Mouse (Mus musculus): Measurements from ENCODE around the gene Wdr48. TPM values are rescaled to one million over a fixed set of nuclear protein-coding genes. Genes with fewer than 3 reads are reported as not detected.

Gene Wdr48
- polyA plus RNA-seq, 1 experiment, result 90.5 TPM

DNA sequence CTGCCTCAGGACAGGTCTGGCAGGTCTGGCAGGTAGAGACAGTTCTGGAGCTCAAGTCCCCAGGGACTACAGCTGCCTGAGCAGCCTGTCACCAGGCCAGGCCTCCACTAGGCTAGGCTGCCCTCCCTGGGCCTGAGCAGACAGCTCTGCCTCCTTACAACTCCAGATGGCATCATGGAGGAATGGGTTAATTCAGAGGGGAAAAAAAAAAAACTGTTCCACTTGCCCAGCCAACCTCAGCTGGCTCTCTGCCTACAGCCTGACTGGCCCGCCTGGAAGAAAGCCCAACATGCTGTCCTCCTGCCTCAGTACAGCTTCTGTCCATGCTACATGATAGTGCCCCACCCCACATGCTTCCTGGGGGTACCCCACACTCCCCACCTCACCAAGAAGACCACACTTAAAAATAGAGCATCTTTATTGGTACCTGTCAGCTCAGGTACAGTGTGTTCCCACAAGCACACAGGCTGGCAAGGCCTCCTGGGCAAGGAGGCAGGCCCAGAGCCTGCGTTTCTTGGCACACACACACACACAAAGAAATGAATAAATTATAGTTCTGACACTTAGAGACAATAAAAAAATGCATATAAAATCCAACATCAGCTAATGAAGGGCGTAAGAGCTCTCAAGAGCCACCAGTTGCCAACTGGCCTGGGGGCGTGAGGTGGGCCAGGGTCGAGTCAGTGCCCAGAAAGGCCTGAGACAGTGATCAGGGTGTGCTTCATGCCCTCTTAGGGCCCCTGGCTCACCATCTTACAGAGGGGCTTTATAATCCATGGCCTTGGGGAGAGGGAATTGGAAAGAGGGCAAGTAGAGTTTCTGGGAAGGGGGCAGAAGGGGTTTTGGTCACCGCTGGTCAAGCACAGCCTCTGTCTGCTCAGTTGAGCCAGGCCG, 76.3 kb downstream of the Wdr48 start:
- Histone ChIP-seq H3K27ac (ENCODE audit: control insufficient read depth, insufficient read depth, low read length) (no peak overlapping the region), H3K4me3 (ENCODE audit: control insufficient read depth, insufficient read depth, low read length) (no peak overlapping the region), H3K36me3 (ENCODE audit: control insufficient read depth, insufficient read depth, low read length) (peaks cover 41% of the 10 kb centered on the region), H3K27me3 (ENCODE audit: control insufficient read depth, insufficient read depth, low read length) (no peaks in the 10 kb centered on the region), H3K4me1 (replicated peaks; ENCODE audit: control insufficient read depth, insufficient read depth, low read length) (0 out of 2 replicates have a peak, but pooled peaks cover 6% of the 10 kb centered on the region)
- TF ChIP-seq CTCF (IDR thresholded peaks at IDR 0.05; ENCODE audit: borderline replicate concordance, control insufficient read depth, extremely low read depth, insufficient read depth, low read length, poor library complexity) (no peak), POLR2A (IDR thresholded peaks at IDR 0.05; ENCODE audit: control insufficient read depth, extremely low read depth, insufficient read depth, low read length, poor library complexity) (no peak)
- no peak for DNase-seq
- WGBS, result 95% methylated on average over 7 of the region's 7 CpGs

DNA sequence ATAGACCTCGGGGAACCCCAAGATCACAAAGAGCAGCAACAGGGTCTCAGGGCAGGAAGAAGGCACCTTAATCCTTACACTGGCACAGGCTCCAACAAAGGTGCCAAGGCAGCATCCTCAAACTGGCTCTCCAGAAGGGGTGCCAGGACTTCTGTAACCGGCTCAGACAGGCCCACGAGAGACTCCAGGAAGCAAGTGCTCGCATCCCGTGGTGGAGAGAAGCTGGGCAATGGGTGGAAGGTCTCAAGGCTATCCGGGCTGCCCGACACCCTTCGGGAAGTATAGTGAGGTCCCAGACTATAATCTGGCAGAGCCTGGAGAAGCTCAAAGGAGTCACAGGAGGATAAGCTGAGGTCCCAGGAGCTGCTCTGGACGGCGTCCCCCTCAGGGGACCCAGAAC, 77.5 kb downstream of the Wdr48 start:
- peaks cover 14% of the 10 kb centered on the region for H3K4me1 ChIP-seq (replicated peaks; ENCODE audit: control insufficient read depth, insufficient read depth, low read length)
- WGBS, result 97% methylated on average over 10 of the region's 10 CpGs
- H3K4me3 ChIP-seq (ENCODE audit: control insufficient read depth, insufficient read depth, low read length), result no peak overlapping the region
- H3K27ac ChIP-seq (ENCODE audit: control insufficient read depth, insufficient read depth, low read length), result no peak overlapping the region
- TF ChIP-seq POLR2A (IDR thresholded peaks at IDR 0.05; ENCODE audit: control insufficient read depth, extremely low read depth, insufficient read depth, low read length, poor library complexity) (no peak), CTCF (IDR thresholded peaks at IDR 0.05; ENCODE audit: borderline replicate concordance, control insufficient read depth, extremely low read depth, insufficient read depth, low read length, poor library complexity) (no peak)
- peaks cover 46% of the 10 kb centered on the region for H3K36me3 ChIP-seq (ENCODE audit: control insufficient read depth, insufficient read depth, low read length)
- H3K27me3 ChIP-seq (ENCODE audit: control insufficient read depth, insufficient read depth, low read length), result no peaks in the 10 kb centered on the region
- no peak for DNase-seq

DNA sequence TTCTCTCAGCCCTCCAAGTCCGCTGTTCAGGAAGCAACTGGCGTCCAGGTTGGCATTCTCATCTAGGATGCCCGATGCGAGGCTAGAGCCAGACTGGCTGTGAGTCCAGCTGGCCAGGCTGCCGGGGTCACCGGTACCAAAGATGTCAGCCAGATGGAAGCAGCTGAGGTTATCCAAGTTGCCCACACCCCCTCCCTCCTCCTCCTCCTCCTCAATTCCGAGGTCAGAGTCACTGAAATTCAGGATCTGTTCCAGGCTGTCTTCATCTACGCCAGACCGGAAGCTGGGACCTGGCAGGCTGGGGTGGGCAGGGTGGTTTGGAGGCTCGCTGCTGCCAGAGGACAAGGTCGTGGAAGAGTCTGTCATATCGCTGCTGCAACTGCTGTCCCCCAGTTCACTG, 77.9 kb downstream of the Wdr48 start:
- H3K27me3 ChIP-seq (ENCODE audit: control insufficient read depth, insufficient read depth, low read length), result no peaks in the 10 kb centered on the region
- TF ChIP-seq POLR2A (IDR thresholded peaks at IDR 0.05; ENCODE audit: control insufficient read depth, extremely low read depth, insufficient read depth, low read length, poor library complexity), result no peak
- TF ChIP-seq CTCF (IDR thresholded peaks at IDR 0.05; ENCODE audit: borderline replicate concordance, control insufficient read depth, extremely low read depth, insufficient read depth, low read length, poor library complexity), result no peak
- no peak for DNase-seq
- peaks cover 46% of the 10 kb centered on the region for H3K36me3 ChIP-seq (ENCODE audit: control insufficient read depth, insufficient read depth, low read length)
- H3K4me3 ChIP-seq (ENCODE audit: control insufficient read depth, insufficient read depth, low read length), result no peak overlapping the region
- WGBS, result 95% methylated on average over 12 of the region's 12 CpGs
- H3K27ac ChIP-seq (ENCODE audit: control insufficient read depth, insufficient read depth, low read length), result no peak overlapping the region
- H3K4me1 ChIP-seq (replicated peaks; ENCODE audit: control insufficient read depth, insufficient read depth, low read length), result peaks cover 18% of the 10 kb centered on the region

DNA sequence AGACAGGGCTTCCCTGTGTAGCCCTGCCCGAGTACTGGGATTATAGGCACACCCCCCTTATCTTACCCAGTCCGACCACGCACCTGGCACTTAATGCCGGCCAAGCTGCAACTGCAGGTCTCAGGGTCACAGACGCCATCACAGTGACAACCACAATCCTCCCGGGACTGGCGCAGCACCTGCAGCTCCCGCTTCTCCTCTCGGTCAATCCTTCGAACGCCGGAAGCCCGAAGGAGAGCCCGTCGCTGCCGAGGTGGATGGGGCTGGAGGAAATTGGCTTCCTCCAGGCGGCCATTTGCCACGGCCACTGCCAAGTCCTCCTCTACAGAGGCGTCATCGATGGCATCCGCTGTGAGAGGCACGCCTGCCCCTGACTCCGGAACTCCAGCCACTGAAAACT, 78.6 kb downstream of the Wdr48 start:
- 97% methylated on average over 23 of the region's 23 CpGs for WGBS
- TF ChIP-seq POLR2A (IDR thresholded peaks at IDR 0.05; ENCODE audit: control insufficient read depth, extremely low read depth, insufficient read depth, low read length, poor library complexity) (no peak), CTCF (IDR thresholded peaks at IDR 0.05; ENCODE audit: borderline replicate concordance, control insufficient read depth, extremely low read depth, insufficient read depth, low read length, poor library complexity) (no peak)
- H3K4me3 ChIP-seq (ENCODE audit: control insufficient read depth, insufficient read depth, low read length), result no peak overlapping the region
- H3K27ac ChIP-seq (ENCODE audit: control insufficient read depth, insufficient read depth, low read length), result no peak overlapping the region
- H3K4me1 ChIP-seq (replicated peaks; ENCODE audit: control insufficient read depth, insufficient read depth, low read length), result peaks cover 20% of the 10 kb centered on the region
- H3K27me3 ChIP-seq (ENCODE audit: control insufficient read depth, insufficient read depth, low read length), result no peaks in the 10 kb centered on the region
- no peak for DNase-seq
- peaks cover 46% of the 10 kb centered on the region for H3K36me3 ChIP-seq (ENCODE audit: control insufficient read depth, insufficient read depth, low read length)

DNA sequence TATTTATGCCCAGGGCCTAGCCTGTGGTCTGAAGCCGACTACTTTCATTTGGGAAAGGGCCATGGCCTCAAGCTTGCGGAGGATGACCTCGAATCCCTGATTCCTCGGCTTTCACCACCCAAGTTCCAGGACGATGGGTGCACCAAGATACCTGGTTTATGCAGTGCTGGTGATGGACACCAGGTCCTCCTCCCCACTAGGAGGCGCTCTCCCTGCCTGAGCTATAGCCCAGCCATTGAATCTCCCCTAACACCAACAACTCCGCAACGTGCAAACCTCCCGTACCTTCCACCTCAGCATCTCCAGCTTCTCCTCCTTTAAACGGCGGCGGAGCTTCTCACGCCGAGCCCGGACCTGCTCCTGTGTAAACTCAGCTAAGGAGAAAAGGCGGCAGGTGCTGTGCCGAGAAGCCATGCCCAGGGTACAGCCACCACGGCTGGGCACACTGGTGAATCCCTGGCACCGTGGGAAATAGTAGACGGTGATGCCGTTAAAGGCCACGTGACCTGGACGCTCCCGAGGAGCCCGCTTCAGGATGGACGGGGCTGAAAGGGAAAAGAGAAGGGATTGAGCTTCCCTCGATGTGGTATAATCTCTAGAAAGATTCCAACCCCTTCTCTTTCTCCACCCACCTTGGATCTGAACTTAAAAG, 79.3 kb downstream of the Wdr48 start:
- Histone ChIP-seq H3K4me1 (replicated peaks; ENCODE audit: control insufficient read depth, insufficient read depth, low read length) (peaks cover 27% of the 10 kb centered on the region), H3K4me3 (ENCODE audit: control insufficient read depth, insufficient read depth, low read length) (no peak overlapping the region), H3K27ac (ENCODE audit: control insufficient read depth, insufficient read depth, low read length) (no peak overlapping the region), H3K36me3 (ENCODE audit: control insufficient read depth, insufficient read depth, low read length) (peaks cover 46% of the 10 kb centered on the region), H3K27me3 (ENCODE audit: control insufficient read depth, insufficient read depth, low read length) (no peaks in the 10 kb centered on the region)
- peak; percentile 69; the same call in 1 of the 2 replicates for TF ChIP-seq CTCF (IDR thresholded peaks at IDR 0.05; ENCODE audit: borderline replicate concordance, control insufficient read depth, extremely low read depth, insufficient read depth, low read length, poor library complexity)
- no peak for TF ChIP-seq POLR2A (IDR thresholded peaks at IDR 0.05; ENCODE audit: control insufficient read depth, extremely low read depth, insufficient read depth, low read length, poor library complexity)
- peak; percentile 41 for DNase-seq
- 97% methylated on average over 27 of the region's 27 CpGs for WGBS

GRCm38 (mm10) chr9:119974609-119975008, 79.9 kb downstream of the Wdr48 start:
- H3K4me3 ChIP-seq (ENCODE audit: control insufficient read depth, insufficient read depth, low read length), result no peak overlapping the region
- TF ChIP-seq CTCF (IDR thresholded peaks at IDR 0.05; ENCODE audit: borderline replicate concordance, control insufficient read depth, extremely low read depth, insufficient read depth, low read length, poor library complexity) (no peak), POLR2A (IDR thresholded peaks at IDR 0.05; ENCODE audit: control insufficient read depth, extremely low read depth, insufficient read depth, low read length, poor library complexity) (no peak)
- peaks cover 46% of the 10 kb centered on the region for H3K36me3 ChIP-seq (ENCODE audit: control insufficient read depth, insufficient read depth, low read length)
- no peaks in the 10 kb centered on the region for H3K27me3 ChIP-seq (ENCODE audit: control insufficient read depth, insufficient read depth, low read length)
- 88% methylated on average over 5 of the region's 5 CpGs for WGBS
- peaks cover 33% of the 10 kb centered on the region for H3K4me1 ChIP-seq (replicated peaks; ENCODE audit: control insufficient read depth, insufficient read depth, low read length)
- no peak for DNase-seq
- H3K27ac ChIP-seq (ENCODE audit: control insufficient read depth, insufficient read depth, low read length), result no peak overlapping the region
